32 mouse cellular contexts compared by ENCODE assay signal in the genomic region with DNA sequence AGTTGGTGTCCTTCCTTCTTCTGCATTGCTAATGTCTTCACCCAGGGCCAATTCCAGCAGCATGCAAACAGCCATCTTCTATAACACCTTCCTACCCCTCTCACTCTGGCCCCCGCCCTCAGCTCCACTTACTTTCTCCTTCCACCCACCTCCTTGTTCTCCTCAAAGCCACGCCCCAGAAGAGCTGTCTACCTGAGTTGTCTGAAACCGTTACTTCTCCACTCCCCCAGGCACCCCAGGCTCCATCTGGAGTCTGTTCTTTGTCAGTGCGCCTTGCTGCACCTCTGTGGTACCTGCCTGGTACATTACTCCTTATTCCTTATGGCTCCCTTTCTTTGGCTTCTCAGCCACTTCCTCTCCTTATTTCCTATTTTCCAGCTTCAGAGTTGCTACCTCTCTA. TPM values are rescaled to one million over a fixed set of nuclear protein-coding genes. Genes with fewer than 3 reads are reported as not detected.
A peak's percentile ranks its signal among the peaks of the same experiment; 100 is the strongest.
DNase-seq lines count a peak whose midpoint lies in the region; ATAC-seq and TF ChIP-seq lines count a peak whose summit lies in the region.
"Had no signal": no experiment of that assay in that cellular context is flagged by ENCODE, and none has a peak within 500 bp of the region (broad histone marks: within the 10 kb centered on the region; RNA-seq: fewer than 3 reads in every experiment).

No protein-coding gene starts in this region.

- no peak overlapping the region; the same call in 1 of the 2 replicates for H3K27ac ChIP-seq in intestine, postnatal 0 days (ENCODE audit: low read depth, low read length)
- no peak overlapping the region for H3K27ac ChIP-seq in intestine, embryonic 15.5 days
- H3K27ac ChIP-seq: forebrain, embryonic 12.5 days; hindbrain, embryonic 13.5 days; limb, embryonic 13.5 days; neural tube, embryonic 15.5 days had no signal

- ATAC-seq in intestine, postnatal 0 days: no peak
- no peak for ATAC-seq in intestine, embryonic 15.5 days
- no peak for ATAC-seq in monocyte, adult 5-6 weeks (replicated peaks; ENCODE audit: insufficient number of reproducible peaks, low FRiP score, low TSS enrichment, poor library complexity, severe bottlenecking)
- ATAC-seq: CD4-positive, CD25-positive, alpha-beta regulatory T cell, adult 4 months; forebrain, postnatal 0 days had no signal

- DNase-seq in thymus, postnatal 4 days: peak; percentile 31
- DNase-seq in thymus, adult 18-20 months: no peak
- DNase-seq in brain, adult 2 months (ENCODE audit: low read depth, low spot score): peak; percentile 55
- DNase-seq in lung, postnatal 14 days: no peak
- DNase-seq: adrenal gland, postnatal 25 days; cerebellum, adult 2 months; cerebellum, postnatal 14 days; forebrain, postnatal 0 days; gastrocnemius, postnatal 36 days; heart, adult 18-20 months; heart, postnatal 36 days; kidney, adult 18-20 months; kidney, postnatal 4 days; layer of hippocampus, adult 9-11 months; lung, adult 18-20 months; lung, postnatal 10 days; midbrain, embryonic 14.5 days; retina, postnatal 1 day; right cerebral cortex, postnatal 14 days; spleen, adult 18-20 months had no signal

- no peaks in the 10 kb centered on the region for H3K27me3 ChIP-seq in intestine, postnatal 0 days (replicated peaks; ENCODE audit: control insufficient read depth, insufficient read depth, low read length)
- H3K27me3 ChIP-seq in intestine, embryonic 15.5 days (replicated peaks): no peaks in the 10 kb centered on the region
- H3K27me3 ChIP-seq: forebrain, embryonic 12.5 days; hindbrain, embryonic 13.5 days; limb, embryonic 13.5 days; neural tube, embryonic 15.5 days had no signal

- H3K4me1 ChIP-seq in intestine, postnatal 0 days (replicated peaks; ENCODE audit: control insufficient read depth, insufficient read depth, low read length): no peaks in the 10 kb centered on the region
- H3K4me1 ChIP-seq in intestine, embryonic 15.5 days (replicated peaks): peaks cover 2% of the 10 kb centered on the region; the same call in 1 of the 2 replicates

- WGBS in intestine, postnatal 0 days: 65% methylated on average over 4 of the region's 4 CpGs
- WGBS in intestine, embryonic 15.5 days: 80% methylated on average over 4 of the region's 4 CpGs

- H3K4me3 ChIP-seq in intestine, postnatal 0 days (ENCODE audit: low read depth, low read length): no peak overlapping the region
- no peak overlapping the region for H3K4me3 ChIP-seq in intestine, embryonic 15.5 days (replicated peaks)
- H3K4me3 ChIP-seq: erythroblast, embryonic 14.5 days; forebrain, embryonic 12.5 days; hindbrain, embryonic 13.5 days; limb, embryonic 13.5 days; neural tube, embryonic 15.5 days had no signal

- no peaks in the 10 kb centered on the region for H3K9me3 ChIP-seq in intestine, postnatal 0 days (ENCODE audit: control insufficient read depth)
- H3K9me3 ChIP-seq in intestine, embryonic 15.5 days: no peaks in the 10 kb centered on the region
- H3K9me3 ChIP-seq: forebrain, embryonic 12.5 days; hindbrain, embryonic 13.5 days; limb, embryonic 13.5 days; neural tube, embryonic 15.5 days had no signal

- no peak overlapping the region for H3K4me2 ChIP-seq in intestine, postnatal 0 days (replicated peaks; ENCODE audit: low read depth)
- no peak overlapping the region for H3K4me2 ChIP-seq in intestine, embryonic 15.5 days (replicated peaks)
- H3K4me2 ChIP-seq: forebrain, embryonic 12.5 days; heart, embryonic 11.5 days; hindbrain, embryonic 13.5 days; limb, embryonic 13.5 days; liver, embryonic 11.5 days; neural tube, embryonic 15.5 days had no signal

- peak; percentile 21; the same call in 1 of the 2 replicates for TF ChIP-seq CTCF in intestine, postnatal 0 days (IDR thresholded peaks at IDR 0.05; ENCODE audit: low read depth)

- peaks cover 96% of the 10 kb centered on the region for H3K36me3 ChIP-seq in intestine, postnatal 0 days (ENCODE audit: control insufficient read depth, insufficient read depth)
- peaks cover 41% of the 10 kb centered on the region for H3K36me3 ChIP-seq in intestine, embryonic 15.5 days

- H3K9ac ChIP-seq in intestine, postnatal 0 days (ENCODE audit: low read depth, low read length): no peak overlapping the region
- no peak overlapping the region for H3K9ac ChIP-seq in intestine, embryonic 15.5 days
- H3K9ac ChIP-seq: forebrain, embryonic 12.5 days; forebrain, postnatal 0 days; hindbrain, embryonic 13.5 days; limb, embryonic 13.5 days; neural tube, embryonic 15.5 days had no signal

RNA-seq across cellular contexts. Expression of a gene that starts 14.2 kb away (rescaled TPM):
- polyA plus RNA-seq in intestine, postnatal 0 days (2015; fragmentation: Nextera tagmentation; extraction: Ambion mirVana): 81.0 and 95.7 TPM in 2 replicates
- polyA plus RNA-seq in intestine, embryonic 15.5 days (2015; fragmentation: Nextera tagmentation; extraction: Ambion mirVana): 138 and 145 TPM in 2 replicates
- 372 to 417 TPM (median 387 TPM) in 3 replicates for total RNA-seq in monocyte, adult 5-6 weeks (2017)

RNA-seq across cellular contexts. Expression of a gene that starts 25.2 kb away (rescaled TPM):
- polyA plus RNA-seq in intestine, postnatal 0 days (2015; fragmentation: Nextera tagmentation; extraction: Ambion mirVana): 0.01 and 0.05 TPM in 2 replicates
- polyA plus RNA-seq in intestine, embryonic 15.5 days (2015; fragmentation: Nextera tagmentation; extraction: Ambion mirVana): 0.01 TPM in 2 replicates
- total RNA-seq in monocyte, adult 5-6 weeks (2017): under 0.01 to 0.19 TPM in 2 of 3 replicates, not detected in the other
- polyA plus RNA-seq: CD4-positive, CD25-positive, alpha-beta regulatory T cell, adult 4 months; erythroblast, embryonic 14.5 days; kidney, embryonic 16.5 days had no signal

Comparison
In these comparisons a context has a peak if more than half of its experiments do, and no peak if none do; other contexts are left out.
1. DNase-seq: peak in thymus, postnatal 4 days (single experiment) and brain, adult 2 months (single experiment); none in thymus, adult 18-20 months (0 of 2) and lung, postnatal 14 days (single experiment).